8 mouse cellular contexts compared by ENCODE assay signal in genomic region chr17:12790353-12791078, GRCm38 (mm10). TPM values are rescaled to one million over a fixed set of nuclear protein-coding genes. Genes with fewer than 3 reads are reported as not detected.
DNase-seq lines count a peak whose midpoint lies in the region; ATAC-seq and TF ChIP-seq lines count a peak whose summit lies in the region.

No protein-coding gene starts in this region.

- peak overlapping the region; percentile 74 for H3K27ac ChIP-seq in lung, postnatal 0 days (ENCODE audit: low read length)
- peak overlapping the region; percentile 96 for H3K27ac ChIP-seq in heart, embryonic 15.5 days
- H3K27ac ChIP-seq in limb, embryonic 13.5 days = peak overlapping the region; percentile 94
- no peak overlapping the region for H3K27ac ChIP-seq in neural tube, embryonic 12.5 days

- no peaks in the 10 kb centered on the region for H3K9me3 ChIP-seq in lung, postnatal 0 days (ENCODE audit: low read length)
- no peaks in the 10 kb centered on the region for H3K9me3 ChIP-seq in heart, embryonic 15.5 days (replicated peaks)
- peaks cover 12% of the 10 kb centered on the region for H3K9me3 ChIP-seq in limb, embryonic 13.5 days
- H3K9me3 ChIP-seq in neural tube, embryonic 12.5 days = no peaks in the 10 kb centered on the region

- TF ChIP-seq EP300 in lung, postnatal 0 days (IDR thresholded peaks at IDR 0.05) = peak; percentile 30; the same call in 1 of the 2 replicates

- no peak for TF ChIP-seq CTCF in lung, postnatal 0 days (IDR thresholded peaks at IDR 0.05)

- no peaks in the 10 kb centered on the region for H3K36me3 ChIP-seq in lung, postnatal 0 days (ENCODE audit: insufficient read depth, low read length)
- H3K36me3 ChIP-seq in heart, embryonic 15.5 days = peaks cover 16% of the 10 kb centered on the region
- H3K36me3 ChIP-seq in limb, embryonic 13.5 days = peaks cover 16% of the 10 kb centered on the region
- no peaks in the 10 kb centered on the region for H3K36me3 ChIP-seq in neural tube, embryonic 12.5 days

- DNase-seq in lung, postnatal 0 days (ENCODE audit: low spot score) = peak; percentile 79
- DNase-seq in lung, postnatal 14 days = no peak
- DNase-seq in frontal cortex, postnatal 25 days (ENCODE audit: low spot score in 2 of 2) = no peak
- DNase-seq in spleen, postnatal 36 days (ENCODE audit: low spot score in 2 of 2) = no peak

- ATAC-seq in lung, postnatal 0 days = peak; percentile 60
- peak; percentile 88 for ATAC-seq in heart, embryonic 15.5 days (replicated peaks; ENCODE audit: insufficient number of reproducible peaks, insufficient read depth, low FRiP score, low read depth)
- peak; percentile 67 for ATAC-seq in limb, embryonic 13.5 days (ENCODE audit: low FRiP score, low read depth)
- ATAC-seq in neural tube, embryonic 12.5 days (ENCODE audit: low FRiP score, low read depth) = peak; percentile 53; the same call in 1 of the 2 replicates
- ATAC-seq in cerebellum, adult (ENCODE audit: insufficient number of reproducible peaks, low FRiP score, low TSS enrichment) = no peak

- no peak overlapping the region for H3K4me2 ChIP-seq in lung, postnatal 0 days (replicated peaks; ENCODE audit: low read depth, low read length)
- peak overlapping the region; percentile 36 for H3K4me2 ChIP-seq in heart, embryonic 15.5 days
- H3K4me2 ChIP-seq in limb, embryonic 13.5 days (replicated peaks) = peak overlapping the region; percentile 38
- H3K4me2 ChIP-seq in neural tube, embryonic 12.5 days (replicated peaks) = 0 out of 2 replicates have a peak overlapping the region, but pooled peaks have one; percentile 1

- H3K27me3 ChIP-seq in lung, postnatal 0 days (replicated peaks; ENCODE audit: insufficient read depth, low read length) = no peaks in the 10 kb centered on the region
- no peaks in the 10 kb centered on the region for H3K27me3 ChIP-seq in heart, embryonic 15.5 days
- no peaks in the 10 kb centered on the region for H3K27me3 ChIP-seq in limb, embryonic 13.5 days
- H3K27me3 ChIP-seq in neural tube, embryonic 12.5 days (replicated peaks) = no peaks in the 10 kb centered on the region

- H3K4me3 ChIP-seq in lung, postnatal 0 days (ENCODE audit: low read depth, low read length) = no peak overlapping the region
- H3K4me3 ChIP-seq in heart, embryonic 15.5 days = 0 out of 2 replicates have a peak overlapping the region, but pooled peaks have one; percentile 8
- no peak overlapping the region for H3K4me3 ChIP-seq in limb, embryonic 13.5 days
- no peak overlapping the region for H3K4me3 ChIP-seq in neural tube, embryonic 12.5 days

- WGBS in lung, postnatal 0 days = 9% methylated on average over 10 of the region's 10 CpGs
- WGBS in heart, embryonic 15.5 days = 6% methylated on average over 10 of the region's 10 CpGs
- WGBS in limb, embryonic 13.5 days = 4% methylated on average over 10 of the region's 10 CpGs
- WGBS in neural tube, embryonic 12.5 days = 18% methylated on average over 10 of the region's 10 CpGs

- peaks cover 30% of the 10 kb centered on the region for H3K4me1 ChIP-seq in lung, postnatal 0 days (ENCODE audit: insufficient read depth, low read depth, low read length)
- peaks cover 71% of the 10 kb centered on the region for H3K4me1 ChIP-seq in heart, embryonic 15.5 days (replicated peaks)
- H3K4me1 ChIP-seq in limb, embryonic 13.5 days = peaks cover 57% of the 10 kb centered on the region
- H3K4me1 ChIP-seq in neural tube, embryonic 12.5 days = peaks cover 14% of the 10 kb centered on the region

- H3K9ac ChIP-seq in lung, postnatal 0 days (replicated peaks; ENCODE audit: low read depth) = no peak overlapping the region; the same call in 1 of the 2 replicates
- H3K9ac ChIP-seq in heart, embryonic 15.5 days = 0 out of 2 replicates have a peak overlapping the region, but pooled peaks have one; percentile 11
- H3K9ac ChIP-seq in limb, embryonic 13.5 days = no peak overlapping the region
- H3K9ac ChIP-seq in neural tube, embryonic 12.5 days = no peak overlapping the region

RNA-seq across cellular contexts. Expression of gene Igf2r, which starts 21.1 kb away (rescaled TPM):
- polyA plus RNA-seq in lung, postnatal 0 days (2015; fragmentation: Nextera tagmentation; extraction: Ambion mirVana) = 26.7 and 27.9 TPM in 2 replicates
- polyA plus RNA-seq in heart, embryonic 15.5 days (2015; fragmentation: Nextera tagmentation; extraction: Ambion mirVana) = 121 and 127 TPM in 2 replicates
- 48.7 and 51.5 TPM in 2 replicates for polyA plus RNA-seq in limb, embryonic 13.5 days (2015; fragmentation: Nextera tagmentation; extraction: Ambion mirVana)
- polyA plus RNA-seq in neural tube, embryonic 12.5 days (2016; fragmentation: Nextera tagmentation; extraction: Ambion mirVana) = 21.6 and 21.7 TPM in 2 replicates
